Mouse (Mus musculus): ENCODE results near the gene Fpr1. TPM values are rescaled to one million over a fixed set of nuclear protein-coding genes. Genes with fewer than 3 reads are reported as not detected.
"Not testable (repeated sequence)": the region's sequence is repeated elsewhere in the genome, so short reads cannot be mapped to it uniquely, and the experiment has no call there.

Gene Fpr1
- polyA plus RNA-seq (2014; fragmentation: Nextera tagmentation; extraction: Ambion mirVana) = 0.30 and 0.89 TPM in 2 replicates

GRCm38 (mm10) chr17:17883840-17884239 is at the start of gene Fpr1:
Gene Fpr1, minus strand, starts transcription at chr17:17883940.
- no peak within 1 kb of the TSS for H3K4me2 ChIP-seq (ENCODE audit: low read depth, low read length)
- H3K9me3 ChIP-seq (ENCODE audit: control insufficient read depth, low read length) = no peaks in the 10 kb centered on the region
- H3K27me3 ChIP-seq (replicated peaks; ENCODE audit: control insufficient read depth, insufficient read depth, low read length) = no peaks in the 10 kb centered on the region
- no peak for ATAC-seq (ENCODE audit: low read depth)
- 49% methylated on average over 1 of the region's 1 CpGs for WGBS
- no peak for DNase-seq (ENCODE audit: low spot score)
- H3K27ac ChIP-seq (replicated peaks; ENCODE audit: low read depth, low read length) = no peak within 1 kb of the TSS
- H3K9ac ChIP-seq (ENCODE audit: low read depth, low read length) = no peak within 1 kb of the TSS
- no peak within 1 kb of the TSS for H3K4me3 ChIP-seq (ENCODE audit: low read depth, low read length)
- no peaks in the 10 kb centered on the region for H3K36me3 ChIP-seq (ENCODE audit: control insufficient read depth, insufficient read depth, low read length)
- H3K4me1 ChIP-seq (ENCODE audit: control insufficient read depth, insufficient read depth, low read length) = no peaks in the 10 kb centered on the region

GRCm38 (mm10) chr17:17917782-17918181 is 34.0 kb upstream of the Fpr1 start:
- ATAC-seq (ENCODE audit: low read depth) (no peak), DNase-seq (ENCODE audit: low spot score) (no peak)
- Histone ChIP-seq H3K4me2 (ENCODE audit: low read depth, low read length) (no peak overlapping the region), H3K4me1 (ENCODE audit: control insufficient read depth, insufficient read depth, low read length) (no peaks in the 10 kb centered on the region), H3K4me3 (ENCODE audit: low read depth, low read length) (no peak overlapping the region), H3K27me3 (replicated peaks; ENCODE audit: control insufficient read depth, insufficient read depth, low read length) (no peaks in the 10 kb centered on the region), H3K27ac (replicated peaks; ENCODE audit: low read depth, low read length) (no peak overlapping the region), H3K9ac (ENCODE audit: low read depth, low read length) (no peak overlapping the region), H3K9me3 (ENCODE audit: control insufficient read depth, low read length) (no peaks in the 10 kb centered on the region), H3K36me3 (ENCODE audit: control insufficient read depth, insufficient read depth, low read length) (no peaks in the 10 kb centered on the region)

- WGBS = 81% methylated on average over 1 of the region's 1 CpGs
- H3K27me3 ChIP-seq (replicated peaks; ENCODE audit: control insufficient read depth, insufficient read depth, low read length) = no peaks in the 10 kb centered on the region
- H3K9me3 ChIP-seq (ENCODE audit: control insufficient read depth, low read length) = no peaks in the 10 kb centered on the region
- ATAC-seq (ENCODE audit: low read depth) = no peak
- H3K27ac ChIP-seq (replicated peaks; ENCODE audit: low read depth, low read length) = no peak overlapping the region
- no peaks in the 10 kb centered on the region for H3K36me3 ChIP-seq (ENCODE audit: control insufficient read depth, insufficient read depth, low read length)
- no peak overlapping the region for H3K4me3 ChIP-seq (ENCODE audit: low read depth, low read length)
- no peak for DNase-seq (ENCODE audit: low spot score)
- no peak overlapping the region for H3K9ac ChIP-seq (ENCODE audit: low read depth, low read length)
- H3K4me1 ChIP-seq (ENCODE audit: control insufficient read depth, insufficient read depth, low read length) = no peaks in the 10 kb centered on the region
- no peak overlapping the region for H3K4me2 ChIP-seq (ENCODE audit: low read depth, low read length)
Observed at GRCm38 (mm10) chr17:17917376-17917775, 33.6 kb upstream of the Fpr1 start.

GRCm38 (mm10) chr17:17912618-17913017 is 28.9 kb upstream of the Fpr1 start:
- not testable (repeated sequence) for DNase-seq (ENCODE audit: low spot score); H3K4me3 ChIP-seq (ENCODE audit: low read depth, low read length); H3K27me3 ChIP-seq (replicated peaks; ENCODE audit: control insufficient read depth, insufficient read depth, low read length); H3K9ac ChIP-seq (ENCODE audit: low read depth, low read length); H3K27ac ChIP-seq (replicated peaks; ENCODE audit: low read depth, low read length); H3K4me2 ChIP-seq (ENCODE audit: low read depth, low read length); H3K4me1 ChIP-seq (ENCODE audit: control insufficient read depth, insufficient read depth, low read length); H3K9me3 ChIP-seq (ENCODE audit: control insufficient read depth, low read length); ATAC-seq (ENCODE audit: low read depth); H3K36me3 ChIP-seq (ENCODE audit: control insufficient read depth, insufficient read depth, low read length)
- 86% methylated on average over 8 of the region's 8 CpGs for WGBS

- Histone ChIP-seq H3K9me3 (ENCODE audit: control insufficient read depth, low read length) (no peaks in the 10 kb centered on the region), H3K9ac (ENCODE audit: low read depth, low read length) (peak overlapping the region; percentile 71), H3K27ac (replicated peaks; ENCODE audit: low read depth, low read length) (peak overlapping the region; percentile 68), H3K27me3 (replicated peaks; ENCODE audit: control insufficient read depth, insufficient read depth, low read length) (no peaks in the 10 kb centered on the region), H3K36me3 (ENCODE audit: control insufficient read depth, insufficient read depth, low read length) (no peaks in the 10 kb centered on the region), H3K4me1 (ENCODE audit: control insufficient read depth, insufficient read depth, low read length) (no peaks in the 10 kb centered on the region), H3K4me2 (ENCODE audit: low read depth, low read length) (peak overlapping the region; percentile 74), H3K4me3 (ENCODE audit: low read depth, low read length) (peak overlapping the region; percentile 55)
- ATAC-seq (ENCODE audit: low read depth) = peak; percentile 100
- WGBS = 20% methylated on average over 51 of the region's 51 CpGs
- DNase-seq (ENCODE audit: low spot score) = peak; percentile 94
Observed at GRCm38 (mm10) chr17:17909636-17910421, 26.1 kb upstream of the Fpr1 start.

GRCm38 (mm10) chr17:17900768-17901167 is 17.0 kb upstream of the Fpr1 start:
- H3K9ac ChIP-seq (ENCODE audit: low read depth, low read length) = no peak overlapping the region
- H3K27ac ChIP-seq (replicated peaks; ENCODE audit: low read depth, low read length) = no peak overlapping the region
- WGBS = 80% methylated on average over 1 of the region's 1 CpGs
- H3K27me3 ChIP-seq (replicated peaks; ENCODE audit: control insufficient read depth, insufficient read depth, low read length) = no peaks in the 10 kb centered on the region
- DNase-seq (ENCODE audit: low spot score) (peak; percentile 1), ATAC-seq (ENCODE audit: low read depth) (no peak)
- H3K4me2 ChIP-seq (ENCODE audit: low read depth, low read length) = no peak overlapping the region
- H3K9me3 ChIP-seq (ENCODE audit: control insufficient read depth, low read length) = no peaks in the 10 kb centered on the region
- H3K36me3 ChIP-seq (ENCODE audit: control insufficient read depth, insufficient read depth, low read length) = no peaks in the 10 kb centered on the region
- no peaks in the 10 kb centered on the region for H3K4me1 ChIP-seq (ENCODE audit: control insufficient read depth, insufficient read depth, low read length)
- H3K4me3 ChIP-seq (ENCODE audit: low read depth, low read length) = no peak overlapping the region

GRCm38 (mm10) chr17:17899268-17899667 is 15.5 kb upstream of the Fpr1 start:
- WGBS = 76% methylated on average over 2 of the region's 2 CpGs

GRCm38 (mm10) chr17:17896039-17896438 is 12.3 kb upstream of the Fpr1 start:
- Histone ChIP-seq H3K36me3 (ENCODE audit: control insufficient read depth, insufficient read depth, low read length) (no peaks in the 10 kb centered on the region), H3K9ac (ENCODE audit: low read depth, low read length) (no peak overlapping the region), H3K4me2 (ENCODE audit: low read depth, low read length) (no peak overlapping the region), H3K27ac (replicated peaks; ENCODE audit: low read depth, low read length) (no peak overlapping the region), H3K4me3 (ENCODE audit: low read depth, low read length) (no peak overlapping the region), H3K27me3 (replicated peaks; ENCODE audit: control insufficient read depth, insufficient read depth, low read length) (no peaks in the 10 kb centered on the region), H3K4me1 (ENCODE audit: control insufficient read depth, insufficient read depth, low read length) (no peaks in the 10 kb centered on the region), H3K9me3 (ENCODE audit: control insufficient read depth, low read length) (no peaks in the 10 kb centered on the region)
- DNase-seq (ENCODE audit: low spot score) = peak; percentile 88
- under 1% methylated on average over 4 of the region's 4 CpGs for WGBS
- no peak for ATAC-seq (ENCODE audit: low read depth)

More at GRCm38 (mm10) chr17:17899268-17899667, 15.5 kb upstream of the Fpr1 start:
- no peaks in the 10 kb centered on the region for H3K36me3 ChIP-seq (ENCODE audit: control insufficient read depth, insufficient read depth, low read length)
- H3K9ac ChIP-seq (ENCODE audit: low read depth, low read length) = no peak overlapping the region
- DNase-seq (ENCODE audit: low spot score) (peak; percentile 49), ATAC-seq (ENCODE audit: low read depth) (no peak)
- H3K9me3 ChIP-seq (ENCODE audit: control insufficient read depth, low read length) = no peaks in the 10 kb centered on the region
- no peaks in the 10 kb centered on the region for H3K4me1 ChIP-seq (ENCODE audit: control insufficient read depth, insufficient read depth, low read length)
- no peak overlapping the region for H3K27ac ChIP-seq (replicated peaks; ENCODE audit: low read depth, low read length)
- H3K27me3 ChIP-seq (replicated peaks; ENCODE audit: control insufficient read depth, insufficient read depth, low read length) = no peaks in the 10 kb centered on the region
- no peak overlapping the region for H3K4me2 ChIP-seq (ENCODE audit: low read depth, low read length)
- H3K4me3 ChIP-seq (ENCODE audit: low read depth, low read length) = no peak overlapping the region
